Mouse (Mus musculus) neural tube, embryonic 14.5 days (tissue): ENCODE data around the gene Mafg. TPM values are rescaled to one million over a fixed set of nuclear protein-coding genes. Genes with fewer than 3 reads are reported as not detected.

Experiments
- microRNA-seq: library from miRNA; unstranded; fragments of <30 nt; microRNA quantifications from one replicate; pipeline ENCODE4, GENCODE M21; 2016
- polyA plus RNA-seq: library from polyadenylated mRNA; unstranded; fragments of >200 nt; fragmentation: Nextera tagmentation; extraction: Ambion mirVana; gene quantifications from 2 replicates; pipeline ENCODE4 v1.2.1, GENCODE M21; 2014

Gene Mafg
- polyA plus RNA-seq, 1 experiment from 2014 or later = 30.5 TPM

Small RNAs within 50 kb of the gene (microRNA-seq; reads per million reads assigned to microRNA genes)
- gene Mir6936 = 0.85 reads per million

Other genes starting within 250 kb of the Mafg start
- gene Nploc4, start 195.9 kb downstream of the Mafg start, polyA plus RNA-seq = 31.1 and 39.8 TPM in 2 replicates
- not detected in 2 replicates for gene Tspan10, start 191.0 kb downstream of the Mafg start, polyA plus RNA-seq
- 0.31 and 0.59 TPM in 2 replicates for gene Pde6g, start 180.1 kb downstream of the Mafg start, polyA plus RNA-seq
- 12.0 and 12.9 TPM in 2 replicates for gene Oxld1, start 175.5 kb downstream of the Mafg start, polyA plus RNA-seq
- gene Ccdc137, start 175.5 kb downstream of the Mafg start, polyA plus RNA-seq = 21.6 and 28.4 TPM in 2 replicates
- 65.5 and 68.1 TPM in 2 replicates for gene Arl16, start 166.0 kb downstream of the Mafg start, polyA plus RNA-seq
- 131 and 135 TPM in 2 replicates for gene Mrpl12, start 149.0 kb downstream of the Mafg start, polyA plus RNA-seq
- gene Slc25a10, start 141.8 kb downstream of the Mafg start, polyA plus RNA-seq = 24.7 and 30.0 TPM in 2 replicates
- 0.19 and 0.22 TPM in 2 replicates for gene Gcgr, start 102.9 kb downstream of the Mafg start, polyA plus RNA-seq
- gene Mcrip1, start 83.9 kb downstream of the Mafg start, polyA plus RNA-seq = 248 and 267 TPM in 2 replicates
- gene Ppp1r27, start 82.5 kb downstream of the Mafg start, polyA plus RNA-seq = not detected in 2 replicates
- gene P4hb, start 60.3 kb downstream of the Mafg start, polyA plus RNA-seq = 248 and 330 TPM in 2 replicates
- gene Arhgdia, start 52.0 kb downstream of the Mafg start, polyA plus RNA-seq = 419 and 479 TPM in 2 replicates
- 191 and 222 TPM in 2 replicates for gene Alyref, start 35.2 kb downstream of the Mafg start, polyA plus RNA-seq
- gene Anapc11, start 35.2 kb downstream of the Mafg start, polyA plus RNA-seq = 209 and 236 TPM in 2 replicates
- 1.3 TPM in 1 of 2 replicates, not detected in the other for gene Npb, start 25.1 kb downstream of the Mafg start, polyA plus RNA-seq
- 170 and 187 TPM in 2 replicates for gene Pcyt2, start 15.7 kb downstream of the Mafg start, polyA plus RNA-seq
- gene Sirt7, start 8.4 kb downstream of the Mafg start, polyA plus RNA-seq = 42.8 and 48.2 TPM in 2 replicates
- 15.3 and 24.9 TPM in 2 replicates for gene Pycr1, start 10.2 kb upstream of the Mafg start, polyA plus RNA-seq
- 2.3 and 2.5 TPM in 2 replicates for gene Myadml2, start 14.6 kb upstream of the Mafg start, polyA plus RNA-seq
- gene Notum, start 27.6 kb upstream of the Mafg start, polyA plus RNA-seq = 1.3 and 6.2 TPM in 2 replicates
- 137 and 141 TPM in 2 replicates for gene Aspscr1, start 39.4 kb upstream of the Mafg start, polyA plus RNA-seq
- gene Cenpx, start 80.1 kb upstream of the Mafg start, polyA plus RNA-seq = 87.6 and 95.8 TPM in 2 replicates
- gene Lrrc45, start 80.3 kb upstream of the Mafg start, polyA plus RNA-seq = 53.9 and 59.4 TPM in 2 replicates
- gene Rac3, start 87.9 kb upstream of the Mafg start, polyA plus RNA-seq = 70.7 and 135 TPM in 2 replicates
- gene Dcxr, start 93.7 kb upstream of the Mafg start, polyA plus RNA-seq = 10.2 and 10.5 TPM in 2 replicates
- 0.39 and 0.81 TPM in 2 replicates for gene Cbr2, start 98.5 kb upstream of the Mafg start, polyA plus RNA-seq
- gene Hmga1b, start 129.2 kb upstream of the Mafg start, polyA plus RNA-seq = 0.52 and 2.1 TPM in 2 replicates
- 89.6 and 91.1 TPM in 2 replicates for gene Rfng, start 150.6 kb upstream of the Mafg start, polyA plus RNA-seq
- gene Gps1, start 150.7 kb upstream of the Mafg start, polyA plus RNA-seq = 302 and 312 TPM in 2 replicates
- gene Dus1l, start 162.8 kb upstream of the Mafg start, polyA plus RNA-seq = 44.8 and 47.8 TPM in 2 replicates
- 107 and 117 TPM in 2 replicates for gene Fasn, start 190.9 kb upstream of the Mafg start, polyA plus RNA-seq